Mouse (Mus musculus) myocyte (in vitro differentiated cells): ENCODE measurements around the gene Kif20b. TPM values are rescaled to one million over a fixed set of nuclear protein-coding genes. Genes with fewer than 3 reads are reported as not detected.

Source experiments
- H3K27me3 ChIP-seq: one replicate; pipeline ENCODE4 v1.6.1; 2011; ENCODE audit not compliant: control insufficient read depth, insufficient read depth, insufficient read length
- H3K36me3 ChIP-seq: one replicate; pipeline ENCODE4 v1.6.1; 2011; ENCODE audit not compliant: control insufficient read depth, insufficient read depth
- H3K4me2 ChIP-seq: one replicate; pipeline ENCODE4 v1.6.1; 2011; ENCODE audit warnings: low read depth, control low read depth
- H3K4me3 ChIP-seq: one replicate; pipeline ENCODE4 v1.5.1; 2011; ENCODE audit warnings: mild to moderate bottlenecking, control low read depth, moderate library complexity
- H3K79me2 ChIP-seq: one replicate; pipeline ENCODE4 v1.6.1; 2011; ENCODE audit not compliant: control insufficient read depth, insufficient read depth
- H3ac ChIP-seq: one replicate; pipeline ENCODE4 v1.6.1; 2011; ENCODE audit not compliant: control insufficient read depth, insufficient read length
- CEBPB ChIP-seq: IDR thresholded peaks from 2 replicates; pipeline ENCODE4 v1.6.1; 2011; ENCODE audit warnings: mild to moderate bottlenecking, moderate library complexity; ENCODE audit not compliant: poor library complexity, insufficient read depth, severe bottlenecking
- E2F4 ChIP-seq: IDR thresholded peaks from one replicate; pipeline ENCODE4 v1.6.1; 2011; ENCODE audit warnings: mild to moderate bottlenecking, control low read depth, moderate library complexity; ENCODE audit not compliant: insufficient read depth
- MAX ChIP-seq: IDR thresholded peaks from one replicate; pipeline ENCODE4 v1.6.1; 2011; ENCODE audit warnings: low read depth, mild to moderate bottlenecking, control low read depth
- MYOD1 ChIP-seq, 3 experiments: IDR thresholded peaks; one replicate each; pipeline ENCODE4 v1.6.1; 2011; ENCODE audit warnings: control low read depth in 2 of 3, low read depth in 2 of 3, mild to moderate bottlenecking in 2 of 3, moderate library complexity in 1 of 3; ENCODE audit not compliant: insufficient read length in 2 of 3, control insufficient read depth in 1 of 3
- MYOG ChIP-seq, 3 experiments: IDR thresholded peaks; one replicate each; pipeline ENCODE4 v1.6.1; 2011; ENCODE audit warnings: control low read depth in 2 of 3, low read depth in 2 of 3, mild to moderate bottlenecking in 2 of 3; ENCODE audit not compliant: insufficient read length in 2 of 3, control insufficient read depth in 1 of 3, insufficient read depth in 1 of 3
- POLR2A ChIP-seq: IDR thresholded peaks from one replicate; pipeline ENCODE4 v1.6.1; 2011; ENCODE audit warnings: low read depth, mild to moderate bottlenecking, control low read depth, moderate library complexity; ENCODE audit not compliant: insufficient read length
- POLR2AphosphoS2 ChIP-seq: IDR thresholded peaks from one replicate; pipeline ENCODE4 v1.6.1; 2011; ENCODE audit warnings: low read depth, control low read depth; ENCODE audit not compliant: insufficient read length
- REST ChIP-seq: IDR thresholded peaks from one replicate; pipeline ENCODE4 v1.6.1; 2011; ENCODE audit warnings: mild to moderate bottlenecking, control low read depth, moderate library complexity; ENCODE audit not compliant: insufficient read depth, insufficient read length
- SRF ChIP-seq: IDR thresholded peaks from one replicate; pipeline ENCODE4 v1.6.1; 2011; ENCODE audit warnings: low read depth; ENCODE audit not compliant: control insufficient read depth, insufficient read length
- TCF12 ChIP-seq: IDR thresholded peaks from one replicate; pipeline ENCODE4 v1.6.1; 2011; ENCODE audit warnings: mild to moderate bottlenecking, control low read depth; ENCODE audit not compliant: poor library complexity, insufficient read depth, severe bottlenecking
- TCF3 ChIP-seq: IDR thresholded peaks from one replicate; pipeline ENCODE4 v1.6.1; 2011; ENCODE audit warnings: low read depth, control low read depth; ENCODE audit not compliant: insufficient read length
- USF1 ChIP-seq: IDR thresholded peaks from one replicate; pipeline ENCODE4 v1.6.1; 2011; ENCODE audit warnings: low read depth, mild to moderate bottlenecking, control low read depth, moderate library complexity
- polyA plus RNA-seq: library from polyadenylated mRNA; unstranded; fragments of >200 nt; fragmentation: generic; extraction: Trizol; gene quantifications from one replicate; pipeline ENCODE4 v1.2.1, GENCODE M21; 2012; ENCODE audit warnings: missing spikeins

Kif20b gene
- polyA plus RNA-seq, 1 experiment: 1.9 TPM

DNA sequence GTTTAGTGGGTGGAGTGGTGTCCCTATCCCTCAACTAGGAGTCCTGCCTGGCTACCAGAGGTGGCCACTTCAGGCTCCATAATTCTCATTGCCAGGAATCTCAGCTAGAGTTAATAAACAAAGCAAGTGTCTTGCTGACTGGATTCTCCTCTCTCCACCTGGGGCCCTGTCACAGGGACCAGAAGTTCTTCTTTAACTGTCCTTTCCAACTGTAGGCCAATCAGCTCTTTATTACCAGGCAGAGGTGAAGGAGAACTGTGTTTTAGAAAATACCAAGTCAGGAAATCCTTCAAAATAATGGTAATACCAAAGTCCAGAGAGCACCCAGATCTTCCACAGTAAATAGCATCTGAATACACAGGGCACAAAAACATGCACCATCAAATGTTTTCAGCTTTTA, 9.8 kb upstream of the Kif20b start:
- Histone ChIP-seq H3K36me3 (no peaks in the 10 kb centered on the region), H3K27me3 (no peaks in the 10 kb centered on the region), H3K79me2 (no peaks in the 10 kb centered on the region), H3K4me3 (no peak overlapping the region), H3K4me2 (no peak overlapping the region), H3ac (no peak overlapping the region)
- TF ChIP-seq TCF12: no peak
- no peak for TF ChIP-seq POLR2AphosphoS2
- TF ChIP-seq REST: no peak
- no peak for TF ChIP-seq CEBPB
- no peak for TF ChIP-seq MYOG (IDR thresholded peaks at IDR 0.05; ENCODE audit: control insufficient read depth in 1 of 3, insufficient read depth in 1 of 3, insufficient read length in 2 of 3, low read depth in 2 of 3)
- TF ChIP-seq SRF: no peak
- TF ChIP-seq MAX: no peak
- TF ChIP-seq POLR2A: no peak
- TF ChIP-seq TCF3: no peak
- no peak for TF ChIP-seq USF1
- no peak for TF ChIP-seq MYOD1 (IDR thresholded peaks at IDR 0.05; ENCODE audit: control insufficient read depth in 1 of 3, insufficient read length in 2 of 3, low read depth in 2 of 3)
- no peak for TF ChIP-seq E2F4

DNA sequence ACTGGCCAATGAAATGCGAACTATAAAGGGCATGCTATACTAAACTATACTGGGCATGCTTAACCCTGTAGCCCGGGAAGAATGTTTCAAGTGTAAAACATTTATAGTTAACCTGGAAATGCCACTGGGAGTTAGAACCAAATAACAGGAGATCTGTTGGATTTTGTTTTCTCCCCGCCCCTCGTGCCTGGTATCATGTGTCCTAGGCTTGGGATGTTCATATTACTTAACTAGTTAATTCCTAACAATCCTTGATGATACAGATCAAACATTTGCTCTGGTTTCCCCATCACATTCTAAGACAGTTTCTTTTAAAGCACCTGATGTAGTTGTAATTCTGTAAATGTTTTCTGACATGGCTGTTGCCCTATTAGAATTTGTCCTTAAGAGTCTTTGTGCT, 2.1 kb upstream of the Kif20b start:
- no peak overlapping the region for H3K4me2 ChIP-seq
- TF ChIP-seq REST: no peak
- no peak for TF ChIP-seq POLR2AphosphoS2
- TF ChIP-seq MYOD1 (IDR thresholded peaks at IDR 0.05; ENCODE audit: control insufficient read depth in 1 of 3, insufficient read length in 2 of 3, low read depth in 2 of 3): no peak
- TF ChIP-seq MAX: no peak
- TF ChIP-seq TCF3: no peak
- TF ChIP-seq TCF12: no peak
- no peak for TF ChIP-seq SRF
- TF ChIP-seq MYOG (IDR thresholded peaks at IDR 0.05; ENCODE audit: control insufficient read depth in 1 of 3, insufficient read depth in 1 of 3, insufficient read length in 2 of 3, low read depth in 2 of 3): no peak
- H3K36me3 ChIP-seq: no peaks in the 10 kb centered on the region
- H3K27me3 ChIP-seq: no peaks in the 10 kb centered on the region
- no peak overlapping the region for H3ac ChIP-seq
- H3K4me3 ChIP-seq: no peak overlapping the region
- H3K79me2 ChIP-seq: peaks cover 27% of the 10 kb centered on the region

- H3K4me2 ChIP-seq: no peak overlapping the region
- H3K4me3 ChIP-seq: no peak overlapping the region
- TF ChIP-seq REST (no peak), MAX (no peak), TCF3 (no peak), POLR2A (no peak)
- H3K79me2 ChIP-seq: peaks cover 30% of the 10 kb centered on the region
- no peaks in the 10 kb centered on the region for H3K36me3 ChIP-seq
- H3K27me3 ChIP-seq: no peaks in the 10 kb centered on the region
- H3ac ChIP-seq: no peak overlapping the region
These were observed 1.6 kb upstream of the Kif20b start for GRCm38 (mm10) chr19:34920531-34920930.

GRCm38 (mm10) chr19:34921253-34921651, 909 bp upstream of the Kif20b start:
- Histone ChIP-seq H3K4me3 (peak overlapping the region; percentile 92), H3ac (no peak overlapping the region), H3K36me3 (no peaks in the 10 kb centered on the region), H3K79me2 (peaks cover 37% of the 10 kb centered on the region), H3K27me3 (no peaks in the 10 kb centered on the region), H3K4me2 (peak overlapping the region; percentile 93)
- TF ChIP-seq MYOD1 (IDR thresholded peaks at IDR 0.05; ENCODE audit: control insufficient read depth in 1 of 3, insufficient read length in 2 of 3, low read depth in 2 of 3) (no peak), USF1 (no peak)

- no peaks in the 10 kb centered on the region for H3K36me3 ChIP-seq
- TF ChIP-seq USF1 (peak; percentile 71), MAX (no peak)
These were observed 422 bp downstream of the Kif20b start for GRCm38 (mm10) chr19:34922603-34922963.

DNA sequence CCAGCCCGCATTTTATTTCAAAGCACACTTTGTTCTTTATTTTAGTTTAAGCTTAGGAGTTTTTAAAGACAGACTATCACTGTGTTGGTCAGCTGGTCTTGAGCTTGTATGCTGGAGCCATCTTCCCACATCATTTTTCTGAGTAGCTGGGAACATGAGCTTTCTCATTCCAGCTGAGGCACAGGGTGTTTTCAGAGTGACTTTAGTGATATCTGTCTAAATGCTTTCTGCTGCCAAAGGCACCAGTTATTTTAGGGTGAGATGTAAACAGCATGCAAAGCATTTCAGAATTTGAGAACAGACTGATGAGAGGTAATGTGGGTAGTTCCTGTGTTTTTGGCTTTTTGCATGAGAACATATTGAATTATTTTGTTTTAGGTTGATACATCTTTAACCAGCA, 25.0 kb downstream of the Kif20b start:
- Histone ChIP-seq H3K79me2 (no peaks in the 10 kb centered on the region), H3K36me3 (peaks cover 52% of the 10 kb centered on the region)
- no peak for TF ChIP-seq USF1
- TF ChIP-seq TCF3: no peak
- TF ChIP-seq MYOG (IDR thresholded peaks at IDR 0.05; ENCODE audit: control insufficient read depth in 1 of 3, insufficient read depth in 1 of 3, insufficient read length in 2 of 3, low read depth in 2 of 3): no peak
- TF ChIP-seq TCF12: no peak

More at GRCm38 (mm10) chr19:34922603-34922963, 422 bp downstream of the Kif20b start:
- Histone ChIP-seq H3K79me2 (peaks cover 43% of the 10 kb centered on the region), H3K4me2 (peak overlapping the region; percentile 70), H3ac (no peak overlapping the region), H3K27me3 (no peaks in the 10 kb centered on the region), H3K4me3 (peak overlapping the region; percentile 92)

More for the DNA sequence above, 25.0 kb downstream of the Kif20b start:
- H3K27me3 ChIP-seq: no peaks in the 10 kb centered on the region
- H3K4me2 ChIP-seq: no peak overlapping the region
- no peak overlapping the region for H3K4me3 ChIP-seq
- H3ac ChIP-seq: no peak overlapping the region
